Mouse (Mus musculus) stomach, postnatal 0 days (tissue): Measurements from ENCODE around the gene Olfr1344.

ENCODE experiments used
- CTCF ChIP-seq: IDR thresholded peaks from 2 replicates; pipeline ENCODE4 v1.5.1; 2016; ENCODE audit warnings: antibody characterized with exemption, low read depth, mild to moderate bottlenecking, moderate library complexity
- EP300 ChIP-seq: optimal IDR thresholded peaks from 2 replicates; pipeline ENCODE3; 2016; ENCODE audit warnings: antibody characterized with exemption

DNA sequence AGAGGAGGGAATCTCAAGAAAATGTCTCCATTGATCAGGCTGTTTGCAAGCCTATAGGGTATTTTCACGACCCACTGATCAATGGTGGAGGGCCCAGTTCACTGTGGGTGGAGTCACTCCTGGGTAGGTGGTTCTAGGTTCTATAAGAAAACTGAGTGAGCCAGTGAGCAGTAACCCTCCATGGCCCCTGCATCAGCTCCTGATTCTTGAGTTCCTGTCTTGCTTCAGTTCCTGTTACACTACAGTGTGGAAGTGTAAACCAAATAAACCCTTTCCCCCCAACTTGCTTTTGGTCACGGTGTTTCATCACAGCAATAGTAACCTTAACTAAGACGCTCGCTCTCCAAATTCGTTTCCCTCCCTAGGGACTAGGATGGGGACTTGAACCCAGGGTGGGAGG is 49.5 kb upstream of the Olfr1344 start:
- no peak for TF ChIP-seq CTCF
- TF ChIP-seq EP300, result no peak
